Mouse (Mus musculus): ENCODE measurements at regions not wholly inside any gene's neighbourhood (a gene's known extent, or its start where the extent isn't known, plus 50 kb on each side); places are given as distances from the start of the nearest gene placed in this dataset.

DNA sequence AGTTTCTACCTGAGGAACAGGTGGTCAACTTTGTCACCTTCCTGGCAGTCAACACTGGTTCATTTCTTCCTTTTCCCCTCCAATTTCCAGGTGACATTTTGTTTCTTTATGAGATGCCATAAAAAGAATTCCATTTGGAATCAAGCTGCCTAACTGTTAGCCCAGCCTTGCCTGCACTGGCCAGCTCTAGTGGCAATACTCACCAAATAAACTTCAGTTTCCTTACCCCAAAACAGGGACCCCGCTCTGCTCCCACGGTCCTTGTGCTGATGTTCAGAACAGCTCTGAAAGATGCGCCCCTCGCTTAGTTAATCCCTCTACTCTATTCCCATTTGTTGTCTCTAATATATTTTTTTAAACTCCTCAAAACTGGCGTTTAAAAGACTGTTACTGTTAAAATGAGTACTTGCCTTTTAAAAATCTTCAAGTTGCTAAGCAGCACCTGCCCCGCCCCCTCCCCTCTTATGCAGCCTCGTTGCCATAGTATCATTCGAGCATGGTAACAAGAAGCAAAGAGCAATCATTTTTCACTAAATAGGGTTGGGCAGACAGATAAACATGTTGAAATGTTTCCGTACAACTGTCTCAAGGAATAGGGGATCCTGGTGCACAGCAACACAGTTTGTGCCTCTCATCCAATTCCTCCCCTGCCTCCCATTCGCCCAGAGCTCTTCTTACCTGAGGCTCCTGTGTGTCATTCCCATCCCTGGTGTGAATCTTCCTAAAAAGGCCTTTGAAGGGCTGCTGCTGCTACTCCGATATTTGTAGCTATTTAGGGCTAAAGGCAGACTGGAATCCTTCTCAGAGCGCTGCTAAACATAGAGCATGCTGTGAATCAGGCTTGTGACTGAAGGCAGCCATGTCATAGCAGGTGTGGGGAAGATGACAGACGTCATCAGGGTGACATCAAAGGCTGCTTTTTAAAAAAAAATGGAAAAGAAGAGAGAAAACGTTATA, 98.8 kb upstream of the Oxgr1 start:
- Histone ChIP-seq H3K27ac (ENCODE audit: insufficient read depth, low read length) (no peak overlapping the region), H3K9ac (ENCODE audit: low read depth, poor library complexity, severe bottlenecking) (no peak overlapping the region), H3K27me3 (ENCODE audit: control insufficient read depth, insufficient read depth, low read length, poor library complexity, severe bottlenecking) (no peaks in the 10 kb centered on the region), H3K4me3 (ENCODE audit: low read depth, low read length) (no peak overlapping the region), H3K9me3 (replicated peaks; ENCODE audit: control insufficient read depth, insufficient read depth, low read length, poor library complexity, severe bottlenecking) (no peaks in the 10 kb centered on the region), H3K36me3 (ENCODE audit: control insufficient read depth, insufficient read depth, low read length, poor library complexity, severe bottlenecking) (no peaks in the 10 kb centered on the region), H3K4me1 (ENCODE audit: control insufficient read depth, insufficient read depth, low read length) (no peaks in the 10 kb centered on the region)
- TF ChIP-seq EP300 (IDR thresholded peaks at IDR 0.05; ENCODE audit: insufficient read depth, low read depth, low read length), result no peak
- TF ChIP-seq CTCF (IDR thresholded peaks at IDR 0.05; ENCODE audit: low read depth, low read length), result no peak
- no peak for TF ChIP-seq POLR2A (IDR thresholded peaks at IDR 0.05; ENCODE audit: insufficient read depth, low read length)

DNA sequence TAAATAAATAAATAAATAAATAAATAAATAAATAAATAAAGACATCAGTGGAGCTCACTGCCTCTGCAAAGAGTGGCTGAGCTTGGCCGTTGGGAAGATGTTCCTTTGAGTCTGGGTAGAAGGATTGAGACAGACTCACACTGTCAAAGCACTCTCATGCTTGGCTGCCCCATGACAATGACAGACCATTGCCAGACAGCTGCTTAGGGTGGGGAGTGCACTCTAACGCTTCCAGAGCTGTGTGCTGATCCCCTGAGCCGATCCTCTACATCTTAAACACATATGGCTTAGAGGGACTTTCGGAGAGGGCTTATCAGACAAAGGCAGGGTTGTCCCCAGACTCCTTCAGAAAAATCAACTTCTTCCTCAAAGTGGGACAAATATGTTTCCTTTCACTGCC, 100.0 kb upstream of the Oxgr1 start:
- no peak overlapping the region for H3K27ac ChIP-seq (ENCODE audit: insufficient read depth, low read length)
- H3K36me3 ChIP-seq (ENCODE audit: control insufficient read depth, insufficient read depth, low read length, poor library complexity, severe bottlenecking), result no peaks in the 10 kb centered on the region
- H3K9me3 ChIP-seq (replicated peaks; ENCODE audit: control insufficient read depth, insufficient read depth, low read length, poor library complexity, severe bottlenecking), result no peaks in the 10 kb centered on the region
- TF ChIP-seq CTCF (IDR thresholded peaks at IDR 0.05; ENCODE audit: low read depth, low read length) (no peak), POLR2A (IDR thresholded peaks at IDR 0.05; ENCODE audit: insufficient read depth, low read length) (no peak), EP300 (IDR thresholded peaks at IDR 0.05; ENCODE audit: insufficient read depth, low read depth, low read length) (no peak)
- no peak overlapping the region for H3K9ac ChIP-seq (ENCODE audit: low read depth, poor library complexity, severe bottlenecking)
- H3K27me3 ChIP-seq (ENCODE audit: control insufficient read depth, insufficient read depth, low read length, poor library complexity, severe bottlenecking), result no peaks in the 10 kb centered on the region
- no peak overlapping the region for H3K4me3 ChIP-seq (ENCODE audit: low read depth, low read length)
- no peaks in the 10 kb centered on the region for H3K4me1 ChIP-seq (ENCODE audit: control insufficient read depth, insufficient read depth, low read length)

DNA sequence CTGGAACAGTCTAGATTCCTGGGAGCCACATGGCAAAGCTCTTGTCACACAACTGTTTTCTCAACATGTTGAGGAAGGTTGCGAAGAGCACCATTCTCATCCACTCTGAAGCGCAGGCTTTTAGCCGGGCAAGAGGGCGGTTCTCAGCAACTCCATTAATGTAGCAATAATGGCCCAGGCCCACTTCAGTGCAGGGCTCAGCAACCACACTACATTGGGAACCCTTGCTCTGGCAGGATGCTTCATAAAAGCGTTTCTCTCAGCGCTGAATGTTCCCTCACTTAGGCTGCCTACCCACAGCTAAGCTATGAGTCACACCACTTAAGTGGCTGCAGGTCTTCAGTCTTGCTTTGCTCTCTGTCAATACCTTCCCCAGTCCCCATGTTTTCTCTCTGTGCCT, 102.2 kb upstream of the Oxgr1 start:
- TF ChIP-seq EP300 (IDR thresholded peaks at IDR 0.05; ENCODE audit: insufficient read depth, low read depth, low read length) (no peak), POLR2A (IDR thresholded peaks at IDR 0.05; ENCODE audit: insufficient read depth, low read length) (no peak), CTCF (IDR thresholded peaks at IDR 0.05; ENCODE audit: low read depth, low read length) (no peak)
- Histone ChIP-seq H3K9ac (ENCODE audit: low read depth, poor library complexity, severe bottlenecking) (no peak overlapping the region), H3K4me3 (ENCODE audit: low read depth, low read length) (no peak overlapping the region), H3K27ac (ENCODE audit: insufficient read depth, low read length) (no peak overlapping the region), H3K27me3 (ENCODE audit: control insufficient read depth, insufficient read depth, low read length, poor library complexity, severe bottlenecking) (no peaks in the 10 kb centered on the region), H3K9me3 (replicated peaks; ENCODE audit: control insufficient read depth, insufficient read depth, low read length, poor library complexity, severe bottlenecking) (no peaks in the 10 kb centered on the region), H3K36me3 (ENCODE audit: control insufficient read depth, insufficient read depth, low read length, poor library complexity, severe bottlenecking) (no peaks in the 10 kb centered on the region), H3K4me1 (ENCODE audit: control insufficient read depth, insufficient read depth, low read length) (no peaks in the 10 kb centered on the region)

DNA sequence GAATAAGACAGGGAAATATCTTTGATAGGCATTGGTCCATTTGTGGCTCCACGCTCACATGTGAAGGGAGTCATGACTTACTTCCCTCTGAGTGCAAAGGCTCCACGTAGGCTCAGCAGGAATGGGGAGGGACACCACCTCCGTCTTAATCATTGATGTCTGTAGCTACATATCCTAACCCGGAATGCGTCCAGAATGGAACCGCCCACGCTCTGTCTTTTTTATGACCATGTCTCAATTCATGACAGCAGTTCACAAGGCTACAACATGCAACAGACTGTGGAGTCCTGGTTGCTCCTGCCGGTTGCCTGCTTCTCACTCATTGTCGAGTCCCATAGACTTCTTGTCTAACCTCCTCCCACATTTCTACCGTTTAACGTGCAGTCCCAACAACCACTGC, 104.1 kb upstream of the Oxgr1 start:
- H3K36me3 ChIP-seq (ENCODE audit: control insufficient read depth, insufficient read depth, low read length, poor library complexity, severe bottlenecking), result no peaks in the 10 kb centered on the region
- no peaks in the 10 kb centered on the region for H3K9me3 ChIP-seq (replicated peaks; ENCODE audit: control insufficient read depth, insufficient read depth, low read length, poor library complexity, severe bottlenecking)
- H3K27ac ChIP-seq (ENCODE audit: insufficient read depth, low read length), result no peak overlapping the region
- TF ChIP-seq EP300 (IDR thresholded peaks at IDR 0.05; ENCODE audit: insufficient read depth, low read depth, low read length) (no peak), CTCF (IDR thresholded peaks at IDR 0.05; ENCODE audit: low read depth, low read length) (no peak), POLR2A (IDR thresholded peaks at IDR 0.05; ENCODE audit: insufficient read depth, low read length) (no peak)
- no peaks in the 10 kb centered on the region for H3K4me1 ChIP-seq (ENCODE audit: control insufficient read depth, insufficient read depth, low read length)
- no peak overlapping the region for H3K4me3 ChIP-seq (ENCODE audit: low read depth, low read length)
- H3K27me3 ChIP-seq (ENCODE audit: control insufficient read depth, insufficient read depth, low read length, poor library complexity, severe bottlenecking), result no peaks in the 10 kb centered on the region
- H3K9ac ChIP-seq (ENCODE audit: low read depth, poor library complexity, severe bottlenecking), result no peak overlapping the region

DNA sequence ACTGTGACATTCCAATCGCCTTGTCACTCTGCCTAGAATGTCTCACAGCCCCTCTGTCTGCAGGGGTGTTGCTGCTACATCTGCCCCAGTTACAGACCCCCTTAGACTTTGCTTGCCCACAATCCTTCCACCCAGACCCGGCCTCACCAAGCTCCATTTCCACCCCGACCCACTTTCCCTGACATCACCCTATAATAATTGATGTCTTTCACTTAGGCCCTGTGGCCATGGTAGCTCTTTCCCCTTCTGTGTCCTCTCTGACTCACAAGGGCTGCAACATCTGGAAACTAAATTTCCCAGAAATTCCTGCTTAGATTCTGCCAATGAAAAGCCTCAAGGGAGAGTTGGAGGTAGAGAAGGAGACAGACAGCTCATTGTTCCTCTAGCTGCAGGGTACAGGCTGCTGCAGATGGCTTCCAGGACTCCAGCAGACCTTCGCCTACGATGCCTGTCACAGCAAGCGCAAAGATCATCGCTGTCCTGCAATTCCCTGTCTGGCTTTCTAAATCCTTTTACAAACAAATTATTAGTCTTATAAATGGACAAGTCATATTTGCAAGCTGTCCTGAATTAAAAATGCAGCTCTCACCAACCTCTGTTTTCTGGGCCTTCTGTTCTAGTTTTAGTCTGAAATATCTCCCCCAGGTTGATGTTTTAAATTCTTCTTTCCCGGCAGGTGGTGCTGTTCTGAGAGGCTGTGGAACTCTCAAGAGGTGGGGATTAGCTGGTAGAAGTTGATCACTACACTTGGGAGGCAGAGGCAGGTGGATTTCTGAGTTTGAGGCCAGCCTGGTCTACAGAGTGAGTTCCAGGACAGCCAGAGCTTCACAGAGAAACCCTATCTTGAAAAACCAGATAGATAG, 104.9 kb upstream of the Oxgr1 start:
- Histone ChIP-seq H3K9ac (ENCODE audit: low read depth, poor library complexity, severe bottlenecking) (no peak overlapping the region), H3K36me3 (ENCODE audit: control insufficient read depth, insufficient read depth, low read length, poor library complexity, severe bottlenecking) (no peaks in the 10 kb centered on the region), H3K9me3 (replicated peaks; ENCODE audit: control insufficient read depth, insufficient read depth, low read length, poor library complexity, severe bottlenecking) (no peaks in the 10 kb centered on the region), H3K27ac (ENCODE audit: insufficient read depth, low read length) (no peak overlapping the region), H3K4me3 (ENCODE audit: low read depth, low read length) (no peak overlapping the region), H3K27me3 (ENCODE audit: control insufficient read depth, insufficient read depth, low read length, poor library complexity, severe bottlenecking) (no peaks in the 10 kb centered on the region), H3K4me1 (ENCODE audit: control insufficient read depth, insufficient read depth, low read length) (no peaks in the 10 kb centered on the region)
- TF ChIP-seq POLR2A (IDR thresholded peaks at IDR 0.05; ENCODE audit: insufficient read depth, low read length) (no peak), EP300 (IDR thresholded peaks at IDR 0.05; ENCODE audit: insufficient read depth, low read depth, low read length) (no peak), CTCF (IDR thresholded peaks at IDR 0.05; ENCODE audit: low read depth, low read length) (no peak)
